Mouse (Mus musculus) left cerebral cortex, adult 2 months (tissue): ENCODE measurements at regions not wholly inside any gene's neighbourhood (a gene's known extent, or its start where the extent isn't known, plus 50 kb on each side); places are given as distances from the start of the nearest gene placed in this dataset.
A peak's percentile ranks its signal among the peaks of the same experiment; 100 is the strongest.

Experiments
- DNase-seq, 2 experiments: peaks; one replicate each; pipeline ENCODE4 v3.0.0; 2021 to 2022; ENCODE audit warnings: low spot score in 2 of 2, mixed read lengths in 1 of 2; ENCODE audit errors: extremely low spot score in 1 of 2
- H3K27ac ChIP-seq: fragments of 200-600 bp; 2 replicates; pipeline ENCODE4 v1.8.1; 2022
- H3K4me3 ChIP-seq: fragments of 200-600 bp; 2 replicates; pipeline ENCODE4 v1.8.1; 2022
- CTCF ChIP-seq: fragments of 200-600 bp; IDR thresholded peaks from 2 replicates; pipeline ENCODE4 v1.8.1; 2022; ENCODE audit warnings: antibody characterized with exemption, mild to moderate bottlenecking, moderate library complexity
- intact Hi-C: fragments of 180-260 bp; cut with DNase I; formaldehyde crosslinking; loops from one replicate; pipeline ENCODE4 v1.15.1; 2025

DNA sequence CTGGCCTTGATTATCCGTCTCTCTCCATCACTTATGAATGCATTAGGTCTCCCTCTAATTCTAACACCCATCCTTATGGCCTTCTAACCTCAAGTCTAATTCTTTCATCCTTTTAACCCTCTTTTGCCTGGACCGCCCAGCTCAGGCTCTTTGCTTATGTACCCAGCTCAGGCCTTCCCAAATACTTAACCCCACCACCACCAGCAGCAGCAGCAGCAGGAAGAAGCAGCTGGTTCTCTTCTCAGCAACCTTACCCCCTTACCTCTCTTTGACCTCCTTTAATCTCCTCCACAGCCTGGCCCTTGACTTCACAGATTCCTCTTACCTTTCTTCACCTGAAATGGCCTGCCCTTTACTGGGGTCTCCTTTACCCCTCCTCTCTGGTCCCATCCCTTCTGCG, 178.8 kb upstream of the Mkln1 start:
- no peak for TF ChIP-seq CTCF

DNA sequence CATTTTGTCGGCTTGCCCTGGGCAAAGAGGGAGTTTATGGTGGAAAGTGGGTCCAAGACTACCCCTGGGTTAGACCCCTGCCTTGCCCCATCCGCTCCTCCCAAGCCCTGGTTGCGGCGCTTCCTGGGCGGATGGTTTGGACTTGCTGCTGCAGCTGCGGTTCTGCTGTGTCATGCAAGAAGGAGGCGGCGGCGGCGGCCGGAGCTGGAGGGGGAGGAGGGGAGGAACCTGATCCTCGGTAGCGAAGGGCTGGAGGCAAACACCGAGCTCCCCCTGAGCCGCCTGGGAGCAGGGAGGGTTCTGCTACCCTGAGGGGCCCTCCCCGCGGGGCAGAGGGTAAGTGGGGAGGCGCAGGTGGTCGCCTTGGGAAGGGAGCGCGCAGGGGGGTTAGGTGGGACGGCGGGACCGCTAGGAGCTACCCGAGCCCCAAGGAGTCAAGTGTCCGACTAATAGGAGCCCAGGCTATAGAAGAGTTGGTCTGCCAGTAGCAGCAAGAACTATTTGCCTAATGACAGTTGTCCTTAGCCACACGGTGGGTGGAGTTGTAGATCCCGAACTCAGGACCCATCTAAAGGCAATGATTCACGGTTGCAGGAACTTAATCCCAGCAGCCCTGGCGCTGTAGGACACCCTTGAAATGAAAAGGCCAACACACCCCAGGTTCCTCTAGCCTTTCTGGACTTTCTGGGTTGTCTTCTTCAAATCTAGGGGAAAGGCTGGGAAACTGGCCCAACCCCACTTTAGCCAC, 178.2 kb upstream of the Mkln1 start:
- intact Hi-C loops = loop anchor here (1.0 kb wide), 1 partner anchor 65 kb away; no protein-coding TSS in a partner anchor
- DNase-seq = peak; percentile 74 to 80
- Histone ChIP-seq H3K4me3 (peak overlapping the region; percentile 87), H3K27ac (peak overlapping the region; percentile 100)
- TF ChIP-seq CTCF = no peak

More for the DNA sequence above, 178.8 kb upstream of the Mkln1 start:
- intact Hi-C loops = loop anchor here (1.0 to 5.0 kb wide), 3 partner anchors 66 to 233 kb away; partner anchors contain the start of gene Mkln1
- Histone ChIP-seq H3K27ac (peak overlapping the region; percentile 100), H3K4me3 (peak overlapping the region; percentile 87)
- no peak for DNase-seq

DNA sequence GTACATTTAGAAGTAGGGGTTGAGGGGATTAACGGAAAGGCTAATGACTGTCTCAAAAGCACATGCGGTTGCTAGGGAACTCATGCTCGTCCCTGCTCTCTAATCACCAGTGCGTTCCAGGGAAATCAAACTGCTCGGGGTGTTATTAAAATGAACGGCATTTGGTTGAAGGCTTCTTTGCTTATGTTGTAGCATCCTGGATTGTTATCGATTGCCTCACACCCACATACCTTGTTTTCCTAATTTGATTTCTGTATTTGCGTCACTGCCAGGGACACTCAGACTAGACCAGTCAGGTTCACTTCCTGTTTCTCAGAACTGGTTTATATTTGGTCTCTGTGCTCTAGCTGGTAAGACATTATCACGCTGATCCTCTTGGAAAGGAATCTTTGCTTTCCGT, 177.0 kb upstream of the Mkln1 start:
- peak overlapping the region; percentile 87 for H3K4me3 ChIP-seq
- intact Hi-C loops = no loop called here
- no peak for TF ChIP-seq CTCF
- H3K27ac ChIP-seq = peak overlapping the region; percentile 100
- DNase-seq = no peak

DNA sequence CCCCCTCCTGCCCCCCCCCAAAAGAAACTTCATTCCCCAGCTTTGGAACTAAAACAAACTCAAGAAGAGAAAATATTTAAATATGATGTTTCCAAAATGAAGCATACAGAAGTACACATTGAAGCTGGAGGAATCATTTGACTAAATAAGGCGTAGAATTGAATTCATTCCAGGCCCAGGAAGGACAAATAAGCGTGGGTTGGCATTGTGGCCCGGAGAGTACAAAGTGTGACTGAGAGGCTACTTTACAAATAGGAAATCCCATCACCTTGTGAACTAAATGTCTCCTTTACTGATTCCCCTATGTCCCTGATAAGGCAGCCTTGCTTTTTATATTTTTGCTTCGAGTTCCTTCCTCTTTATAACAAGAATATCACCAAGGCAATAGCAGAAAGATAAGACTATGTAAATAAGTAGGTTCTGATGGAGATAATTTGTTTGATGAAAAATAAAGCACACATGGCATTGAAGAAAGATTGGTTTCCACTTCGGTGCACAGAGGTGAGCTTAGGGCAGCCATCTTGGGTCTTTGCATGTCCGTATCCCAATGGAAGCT, 176.4 kb upstream of the Mkln1 start:
- H3K4me3 ChIP-seq = peak overlapping the region; percentile 87
- DNase-seq = no peak
- intact Hi-C loops = no loop called here
- TF ChIP-seq CTCF = no peak
- H3K27ac ChIP-seq = peak overlapping the region; percentile 100

DNA sequence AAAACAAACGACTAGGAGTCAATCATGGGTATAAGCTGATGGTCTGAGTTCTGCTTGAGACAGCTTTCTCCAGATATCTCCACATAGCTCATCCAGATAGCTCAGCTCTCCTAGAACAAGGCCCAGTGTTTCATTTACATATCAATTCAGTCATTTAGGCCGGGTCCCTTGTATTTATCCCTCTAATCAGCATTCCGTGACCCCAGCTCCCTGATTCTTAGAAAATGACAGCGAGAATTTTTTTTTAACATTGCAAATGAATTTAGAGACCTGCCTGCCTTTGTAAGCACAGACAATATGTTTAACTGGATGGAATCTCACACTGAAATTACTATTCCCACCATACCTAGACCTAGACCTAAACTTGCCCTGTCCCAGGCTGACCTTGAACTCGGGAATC, 171.1 kb upstream of the Mkln1 start:
- no peak overlapping the region for H3K4me3 ChIP-seq
- H3K27ac ChIP-seq = no peak overlapping the region
- intact Hi-C loops = no loop called here
- no peak for DNase-seq
- TF ChIP-seq CTCF = no peak

DNA sequence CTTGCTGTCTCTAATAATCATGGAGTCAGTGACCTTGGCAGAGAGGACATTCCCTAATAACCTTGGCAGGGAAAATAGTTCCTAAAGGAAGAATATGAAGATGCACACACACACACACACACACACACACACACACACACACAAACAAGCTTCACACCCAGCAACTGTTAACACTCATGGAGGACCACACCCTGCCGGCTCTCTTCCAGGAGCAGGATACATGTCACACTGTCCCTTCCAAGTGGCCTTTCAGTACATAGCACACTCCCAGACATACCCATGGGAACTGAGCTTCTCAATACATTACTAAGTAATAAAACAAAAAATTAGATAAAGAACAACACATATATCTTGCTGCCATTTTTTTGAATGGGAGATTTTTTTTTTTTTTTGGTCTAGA, 170.5 kb upstream of the Mkln1 start:
- no peak overlapping the region for H3K27ac ChIP-seq
- H3K4me3 ChIP-seq = no peak overlapping the region
- no peak for TF ChIP-seq CTCF
- DNase-seq = no peak
- intact Hi-C loops = no loop called here

DNA sequence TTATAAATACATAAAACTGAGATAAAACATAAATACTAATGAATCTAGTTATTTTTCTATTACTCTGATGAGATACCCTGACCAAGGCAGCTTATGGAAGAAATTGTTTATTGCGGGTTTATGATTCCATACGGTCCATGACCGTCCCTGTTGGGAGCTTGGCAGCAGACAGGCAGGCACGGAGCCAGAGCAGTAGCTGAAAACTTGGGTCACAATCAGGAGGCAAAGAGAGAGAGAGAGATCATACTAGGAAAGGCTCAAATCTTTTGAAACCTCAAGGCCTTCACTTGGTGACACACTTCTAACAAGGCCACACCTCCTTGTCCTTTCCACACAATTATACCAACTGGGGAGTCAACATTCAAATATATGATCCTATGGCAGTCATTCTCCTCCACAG, 166.7 kb upstream of the Mkln1 start:
- intact Hi-C loops = no loop called here
- no peak for DNase-seq
- no peak for TF ChIP-seq CTCF

DNA sequence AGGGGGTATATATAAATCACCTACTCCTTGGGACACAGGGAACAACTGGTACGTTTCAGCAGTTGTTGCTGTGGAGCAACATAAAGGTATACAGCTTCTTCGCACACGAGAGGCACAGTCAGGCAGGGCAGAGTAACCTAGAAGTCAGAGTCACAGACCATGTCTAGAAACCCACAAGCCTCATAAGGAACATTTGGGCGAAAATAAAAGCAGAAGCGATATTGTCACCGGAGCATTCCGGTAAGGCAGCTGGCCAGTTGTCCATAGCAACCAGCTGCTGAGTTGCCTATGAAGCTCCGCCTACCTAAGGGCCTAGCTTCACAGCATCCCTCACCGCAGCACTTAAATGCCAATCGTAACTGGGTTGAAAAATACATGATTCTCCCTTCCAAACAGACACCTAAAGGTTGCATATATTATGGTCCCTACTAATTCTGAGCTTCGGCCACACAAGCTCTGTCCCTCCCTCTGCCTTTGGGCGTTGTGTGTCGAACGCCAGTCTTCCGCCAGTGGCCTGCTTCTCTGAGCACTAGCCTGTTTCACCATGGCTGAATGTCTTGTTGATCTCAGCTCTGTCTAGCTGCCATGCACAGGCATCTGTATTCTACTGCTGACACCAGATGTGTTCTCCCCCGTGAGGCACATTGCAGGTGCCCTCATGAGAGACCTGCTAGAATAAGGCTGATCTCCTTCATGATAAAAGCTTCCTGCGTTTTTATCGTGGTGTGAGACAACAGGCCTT, 165.1 kb upstream of the Mkln1 start:
- TF ChIP-seq CTCF = no peak
- H3K27ac ChIP-seq = no peak overlapping the region
- no peak overlapping the region for H3K4me3 ChIP-seq
- intact Hi-C loops = no loop called here
- DNase-seq = no peak

More for the DNA sequence above, 166.7 kb upstream of the Mkln1 start:
- Histone ChIP-seq H3K27ac (no peak overlapping the region), H3K4me3 (no peak overlapping the region)

DNA sequence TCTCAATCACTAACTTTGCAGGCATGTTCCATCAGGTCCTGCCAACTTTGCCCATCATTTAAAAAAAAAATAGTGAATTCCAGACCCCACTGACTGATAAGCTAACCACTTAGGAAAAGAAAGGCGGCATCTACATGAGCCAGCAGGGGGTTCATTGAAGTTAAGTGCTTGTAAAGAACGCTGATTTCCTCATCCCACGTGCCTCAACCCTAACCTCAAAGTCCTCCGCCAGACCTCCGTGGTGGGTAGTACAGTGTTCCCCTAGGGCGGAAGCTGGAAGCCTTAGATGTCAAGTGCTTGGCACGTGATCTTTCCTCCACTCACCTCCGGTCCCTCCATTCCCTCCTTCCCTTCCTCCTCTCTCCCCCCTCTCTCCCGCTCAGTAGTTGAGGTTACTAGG, 158.5 kb upstream of the Mkln1 start:
- Histone ChIP-seq H3K4me3 (no peak overlapping the region), H3K27ac (no peak overlapping the region)
- TF ChIP-seq CTCF = no peak
- intact Hi-C loops = no loop called here
- DNase-seq = no peak

DNA sequence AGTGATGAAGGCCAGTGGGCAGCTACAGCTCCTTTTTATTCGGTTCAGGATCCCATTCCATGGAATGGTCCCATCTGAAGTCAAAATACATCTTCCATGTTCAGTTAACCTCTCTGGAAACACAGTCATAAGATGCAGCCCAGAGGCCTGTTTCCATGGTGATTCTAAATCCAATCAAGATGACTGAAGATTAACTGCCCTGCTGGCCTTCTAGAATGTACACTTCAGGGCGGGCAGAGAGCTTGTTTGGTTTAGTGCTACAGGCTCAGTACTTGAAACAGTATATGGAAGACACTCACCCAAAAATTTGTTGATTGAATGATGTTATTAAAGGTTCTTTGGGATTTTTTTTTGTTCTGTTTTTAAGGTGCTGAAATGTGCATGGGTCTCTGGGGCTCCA, 148.0 kb upstream of the Mkln1 start:
- Histone ChIP-seq H3K4me3 (no peak overlapping the region), H3K27ac (no peak overlapping the region)
- no peak for DNase-seq
- intact Hi-C loops = no loop called here
- TF ChIP-seq CTCF = no peak

DNA sequence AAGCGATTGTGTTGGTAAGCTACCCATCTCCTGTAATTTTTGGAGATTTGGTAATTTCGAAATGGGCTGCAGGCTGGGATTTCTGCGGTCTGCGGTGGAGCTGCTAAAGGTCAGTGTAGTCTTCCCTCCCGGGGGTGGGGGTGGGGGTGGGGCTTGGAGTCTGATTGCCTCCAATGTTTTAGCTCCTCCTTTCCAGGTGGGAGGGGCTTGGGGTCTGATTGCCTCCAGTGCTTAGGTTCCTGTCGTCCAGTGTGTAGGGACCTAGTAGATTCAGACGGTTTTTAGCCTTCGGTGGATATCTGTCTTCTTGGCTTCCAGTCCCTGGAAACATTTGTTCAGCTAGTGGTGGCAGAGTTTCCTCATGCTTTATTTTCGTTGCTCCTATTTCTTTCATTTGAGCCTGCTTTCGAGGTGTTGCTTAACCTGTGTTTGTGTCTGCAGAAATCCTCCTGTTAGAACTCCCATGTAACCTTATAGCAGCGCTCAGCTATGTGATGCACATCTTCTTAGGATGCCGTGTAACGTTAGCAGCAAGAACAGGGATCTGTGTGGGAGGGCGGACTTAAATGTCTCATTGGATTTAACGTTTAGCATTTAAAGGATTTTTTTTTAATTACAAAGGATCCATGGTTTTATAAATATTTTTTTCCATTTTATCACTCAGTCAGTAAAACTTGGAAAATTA, 145.1 kb upstream of the Mkln1 start:
- no peak overlapping the region for H3K27ac ChIP-seq
- no peak for DNase-seq
- peak overlapping the region; percentile 16; the same call in 1 of the 2 replicates for H3K4me3 ChIP-seq
- no peak for TF ChIP-seq CTCF
- intact Hi-C loops = no loop called here
